Mouse (Mus musculus) right cerebral cortex, postnatal 14 days (tissue): ENCODE measurements at regions not wholly inside any gene's neighbourhood (a gene's known extent, or its start where the extent isn't known, plus 50 kb on each side); places are given as distances from the start of the nearest gene placed in this dataset.
"Not testable (repeated sequence)": the region's sequence is repeated elsewhere in the genome, so short reads cannot be mapped to it uniquely, and the experiment has no call there.

Source experiments
- DNase-seq: peaks from one replicate; pipeline ENCODE4 v3.0.0; 2022

- peak; percentile 8 for DNase-seq
Observed at GRCm38 (mm10) chr19:27694478-27694877, 264.9 kb upstream of the Pum3 start.

- no peak for DNase-seq
Observed at GRCm38 (mm10) chr19:27693706-27694105, 264.1 kb upstream of the Pum3 start.

- DNase-seq = no peak
Observed at GRCm38 (mm10) chr19:27692944-27693343, 263.3 kb upstream of the Pum3 start.

- no peak for DNase-seq
Observed at GRCm38 (mm10) chr19:27683426-27683825, 253.8 kb upstream of the Pum3 start.

- DNase-seq = no peak
Observed at GRCm38 (mm10) chr19:27679427-27679826, 249.8 kb upstream of the Pum3 start.

DNA sequence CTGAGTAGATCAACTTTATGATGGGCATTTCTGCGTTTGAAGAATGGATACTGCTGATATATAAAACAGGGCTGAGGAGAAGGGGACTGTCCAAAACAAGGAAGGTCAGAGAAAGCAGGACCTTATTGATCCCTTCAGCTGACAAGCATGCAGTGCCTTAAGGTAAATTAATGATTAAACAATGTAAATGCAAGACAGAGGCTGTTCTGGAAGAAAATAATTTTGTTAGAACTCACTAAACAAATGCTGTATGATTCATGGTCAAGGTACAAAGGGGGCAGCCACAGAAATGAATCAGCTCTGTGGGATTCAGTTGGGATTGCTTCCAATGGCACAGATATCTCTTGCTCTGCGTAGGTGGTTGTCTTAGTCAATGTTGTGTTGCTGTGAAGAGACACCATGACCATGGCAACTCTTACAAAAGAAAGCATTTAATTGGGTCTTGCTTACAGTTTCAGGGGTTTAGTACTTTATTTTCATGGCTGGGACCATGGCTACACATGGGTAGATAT lies 243.1 kb upstream of the Pum3 start:
- DNase-seq = no peak

DNA sequence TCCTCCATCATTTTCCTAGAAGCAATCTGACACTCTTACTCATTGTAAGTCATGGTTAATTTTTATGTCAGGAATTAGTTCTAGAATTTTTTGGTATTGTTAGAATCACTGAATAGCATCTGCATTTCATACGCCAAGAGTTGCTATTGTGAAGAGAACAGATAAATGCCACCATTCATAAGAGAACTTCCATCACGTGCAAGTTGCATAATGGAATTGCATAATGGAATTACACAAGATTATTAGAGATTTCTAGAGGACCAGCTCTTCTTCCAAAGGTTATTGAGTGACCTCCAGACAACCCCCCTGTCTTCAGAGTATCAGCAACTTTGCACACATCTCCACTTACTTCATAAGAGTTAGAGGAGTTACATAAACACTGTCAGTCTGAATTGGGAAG lies 233.7 kb upstream of the Pum3 start:
- DNase-seq = no peak

DNA sequence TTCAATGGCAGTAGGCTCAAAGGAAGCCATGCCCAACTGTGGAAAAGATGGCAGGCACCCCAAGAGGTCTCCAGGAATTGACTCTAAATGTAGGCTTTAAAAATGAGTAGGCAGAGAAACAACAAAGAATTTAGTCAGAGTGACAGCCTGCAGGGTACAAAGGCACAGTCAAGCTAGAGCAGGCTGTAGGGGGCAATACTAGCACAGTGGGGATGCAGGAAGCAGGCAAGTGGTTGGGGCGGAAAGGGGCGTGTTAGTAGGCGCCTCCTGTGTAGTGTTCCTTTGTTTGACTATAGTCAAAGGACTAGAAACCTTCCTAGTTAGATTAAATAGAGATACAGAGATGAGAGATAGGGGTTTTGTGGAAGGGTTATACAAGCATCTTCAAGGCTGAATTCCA lies 211.4 kb upstream of the Pum3 start:
- DNase-seq = no peak

GRCm38 (mm10) chr19:27633105-27633504 lies 203.5 kb upstream of the Pum3 start:
- no peak for DNase-seq

DNA sequence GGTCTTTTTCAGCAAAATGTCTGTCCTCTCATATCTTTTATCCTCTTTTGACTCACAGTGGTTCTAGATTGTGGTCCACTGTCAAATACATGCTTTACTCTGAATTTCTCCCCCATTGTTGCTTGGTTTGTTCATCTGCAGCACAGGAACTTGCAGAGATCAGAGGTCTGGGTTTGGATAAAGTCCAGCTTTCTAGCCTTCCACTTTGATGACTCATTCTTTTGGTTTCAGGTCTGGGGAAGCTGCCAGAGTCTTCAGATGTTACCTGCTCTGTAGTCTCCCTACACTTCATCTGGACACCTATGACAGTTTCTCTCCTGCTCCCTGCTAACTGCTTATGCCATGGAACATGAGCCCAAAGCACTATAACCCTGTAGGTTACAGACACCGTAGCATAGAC lies 198.0 kb upstream of the Pum3 start:
- DNase-seq = no peak

GRCm38 (mm10) chr19:27617522-27617921 lies 187.9 kb upstream of the Pum3 start:
- no peak for DNase-seq

DNA sequence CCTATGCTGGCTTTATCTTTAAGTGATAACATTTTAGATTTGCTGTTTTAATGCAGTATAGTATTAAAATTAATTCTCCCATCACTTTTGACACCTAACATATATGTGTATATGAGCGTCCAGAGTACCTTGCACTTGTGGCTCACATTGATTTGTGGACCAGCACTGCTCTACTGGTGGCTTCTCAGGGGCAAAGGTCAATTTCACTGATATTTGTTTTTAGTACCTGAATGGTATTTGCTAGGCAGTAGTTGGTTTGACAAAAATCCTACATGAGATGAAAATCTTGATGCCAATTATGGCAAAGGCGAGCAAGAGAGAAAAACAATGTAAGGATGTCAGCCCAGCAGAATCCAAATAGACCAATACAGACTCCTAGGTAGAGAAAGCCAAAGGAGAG lies 177.3 kb upstream of the Pum3 start:
- DNase-seq = no peak

DNA sequence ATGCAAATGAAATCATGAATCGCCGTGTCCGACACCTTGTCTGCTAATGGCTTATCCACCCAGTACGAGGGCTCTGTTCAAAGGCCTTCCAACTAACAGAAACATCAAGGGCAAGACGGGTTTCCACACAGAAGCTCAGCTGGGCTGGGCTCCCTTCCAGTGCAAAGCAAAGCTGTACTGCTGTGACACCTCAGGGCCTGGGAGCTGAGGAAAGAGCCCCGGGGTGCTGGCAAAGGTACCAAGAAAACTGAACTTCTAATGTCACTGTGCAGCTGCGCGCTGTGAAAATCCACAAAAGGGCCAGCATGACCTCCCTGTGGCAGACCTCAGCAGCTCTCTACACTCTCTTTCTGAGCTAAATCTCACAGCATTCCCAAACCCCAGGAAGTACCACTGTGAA lies 173.7 kb upstream of the Pum3 start:
- no peak for DNase-seq

DNA sequence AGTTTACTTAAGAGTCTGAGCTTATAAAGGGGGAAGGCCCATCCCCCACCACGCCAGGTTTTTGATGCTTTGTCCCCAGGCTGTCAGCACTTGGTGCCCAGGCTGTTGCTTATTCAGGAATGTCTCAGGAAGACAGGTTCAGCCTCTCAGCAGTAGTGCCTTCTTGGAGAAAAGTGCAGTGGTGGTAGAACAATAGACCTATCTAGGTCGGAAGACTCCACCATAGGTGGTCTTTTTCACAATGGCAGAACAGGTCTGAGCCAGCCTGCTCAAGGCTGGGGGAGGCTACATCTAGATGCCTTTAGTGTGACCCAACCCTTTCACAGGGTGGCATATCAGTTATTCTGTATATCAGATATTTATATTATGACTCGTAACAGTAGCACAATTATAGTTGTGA lies 171.9 kb upstream of the Pum3 start:
- DNase-seq = no peak

DNA sequence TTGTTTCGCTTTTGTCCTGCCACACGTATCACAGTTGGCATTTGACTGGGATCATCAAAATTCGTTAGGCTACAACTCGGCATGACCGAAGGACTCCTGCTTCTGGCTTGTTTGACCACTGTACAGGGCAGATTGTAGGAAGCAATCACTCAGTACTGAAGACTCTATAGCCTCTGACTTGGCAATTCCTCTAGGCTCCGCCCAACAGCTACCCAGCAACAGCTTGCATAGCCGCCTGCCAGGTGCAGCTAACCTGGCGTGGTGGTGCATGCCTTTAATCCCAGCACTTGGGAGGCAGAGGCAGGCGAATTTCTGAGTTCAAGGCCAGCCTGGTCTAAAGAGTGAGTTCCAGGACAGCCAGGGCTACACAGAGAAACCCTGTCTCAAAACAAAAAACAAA lies 170.8 kb upstream of the Pum3 start:
- not testable (repeated sequence) for DNase-seq

DNA sequence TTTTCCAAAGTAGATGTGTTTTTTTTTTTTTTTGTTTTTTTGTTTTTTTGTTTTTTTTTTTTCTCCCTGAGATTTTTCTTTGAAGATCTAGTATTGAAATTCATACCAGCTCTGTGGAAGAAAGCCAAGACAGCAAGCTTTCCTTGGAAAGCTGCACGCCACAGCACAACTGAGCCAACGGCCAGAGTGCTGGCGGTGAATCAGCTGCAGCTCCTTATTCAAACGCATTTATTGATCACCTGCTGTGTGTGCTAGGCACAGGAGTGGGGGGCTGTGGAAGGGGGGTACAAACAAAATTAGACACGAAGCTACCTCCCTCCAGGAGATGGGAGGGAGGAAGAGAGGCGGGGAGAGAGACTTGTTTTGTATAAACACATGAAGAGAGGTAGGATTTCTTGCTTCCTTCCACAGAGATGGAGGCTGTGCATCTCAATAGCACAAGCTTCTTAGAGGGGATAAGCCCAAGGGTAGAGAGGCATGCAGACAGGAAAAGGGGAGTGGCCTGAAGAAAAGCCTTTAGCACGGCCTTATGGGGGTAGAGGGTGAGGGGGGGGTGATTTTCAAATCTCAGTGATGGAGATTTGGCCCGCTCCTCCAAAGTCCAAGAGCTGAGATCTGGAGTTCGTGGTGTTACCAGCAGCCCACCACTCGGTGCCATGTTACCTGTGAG lies 170.1 kb upstream of the Pum3 start:
- peak; percentile 26 for DNase-seq

DNA sequence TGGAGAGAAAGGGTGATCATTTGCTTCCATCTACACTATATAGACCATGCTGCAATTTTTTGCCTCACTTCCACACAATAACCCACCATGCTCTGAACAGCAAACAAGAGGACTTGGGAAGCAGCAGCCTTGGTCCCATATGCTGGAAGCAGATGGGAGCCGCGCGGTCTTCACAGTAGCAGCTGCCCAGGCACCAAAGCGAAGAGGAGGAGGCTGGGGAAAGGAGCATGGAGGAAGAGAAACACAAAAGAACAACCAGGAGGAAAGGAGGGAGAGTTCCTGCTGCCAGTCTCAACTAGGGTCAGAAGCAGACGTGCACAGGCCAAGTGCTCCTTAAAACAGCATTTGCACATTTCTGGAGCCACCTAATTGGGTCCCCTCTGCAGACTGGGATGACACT lies 168.7 kb upstream of the Pum3 start:
- DNase-seq = peak; percentile 18

DNA sequence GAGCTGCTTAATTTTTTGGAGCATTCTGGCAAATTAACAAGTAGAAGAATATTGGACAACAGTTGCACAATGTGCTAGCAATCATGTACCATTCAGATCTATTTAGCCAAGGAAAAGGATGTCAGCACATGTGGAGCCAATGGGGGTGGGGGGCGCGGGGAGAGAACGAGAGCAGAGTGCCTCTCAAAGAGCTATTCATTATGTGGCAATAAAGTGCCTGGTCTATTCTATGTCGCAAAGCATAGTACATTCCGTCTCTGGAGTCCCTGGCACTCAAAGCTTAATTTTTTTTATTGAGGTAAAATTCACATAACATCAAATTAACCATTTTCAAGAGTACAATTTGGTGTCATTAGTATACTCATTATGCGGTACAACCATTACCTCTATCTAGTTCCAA lies 155.9 kb upstream of the Pum3 start:
- no peak for DNase-seq

DNA sequence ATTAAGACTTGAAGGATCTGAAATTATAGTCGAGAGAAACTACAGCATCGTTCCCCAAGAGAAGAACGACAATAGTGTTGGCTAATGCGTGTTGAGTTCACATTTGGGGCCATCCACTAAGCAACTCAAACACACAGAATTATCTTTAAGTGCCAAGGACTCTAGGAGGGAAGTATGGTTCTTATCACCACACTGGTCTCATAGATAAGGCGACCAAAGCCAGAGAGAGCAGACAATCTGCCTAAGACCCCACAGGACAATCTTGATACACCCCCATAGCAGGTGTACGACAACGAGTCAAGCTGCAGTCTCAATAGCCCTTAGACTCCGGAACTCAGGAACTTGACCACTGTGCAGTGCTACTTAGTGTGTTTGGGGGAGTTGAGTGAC lies 152.5 kb upstream of the Pum3 start:
- no peak for DNase-seq

GRCm38 (mm10) chr19:27581362-27582110 lies 151.9 kb upstream of the Pum3 start:
- DNase-seq = no peak

- DNase-seq = no peak
Observed at GRCm38 (mm10) chr19:27576478-27576877, 146.9 kb upstream of the Pum3 start.

GRCm38 (mm10) chr19:27566929-27567328 lies 137.3 kb upstream of the Pum3 start:
- no peak for DNase-seq

DNA sequence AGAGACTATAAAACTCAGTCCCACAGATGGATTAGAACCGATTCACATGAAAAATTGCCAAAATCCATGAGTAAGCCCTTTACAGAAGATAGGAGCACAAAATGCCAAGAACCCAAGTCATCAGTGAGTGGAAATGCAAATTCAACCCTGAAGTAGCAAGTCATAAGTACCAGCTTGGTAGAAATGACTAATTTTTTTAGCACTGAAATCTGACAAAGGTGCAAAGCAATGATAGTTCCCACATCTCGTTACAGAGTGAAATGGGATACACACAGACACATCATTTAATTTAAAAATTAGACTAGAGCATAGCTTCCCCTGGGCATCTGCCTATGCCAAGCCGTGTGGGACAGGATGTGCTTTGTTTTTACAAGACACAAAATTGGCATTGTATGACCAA lies 136.4 kb upstream of the Pum3 start:
- DNase-seq = no peak

GRCm38 (mm10) chr19:27564086-27564485 lies 134.5 kb upstream of the Pum3 start:
- no peak for DNase-seq

GRCm38 (mm10) chr19:27563592-27563991 lies 134.0 kb upstream of the Pum3 start:
- no peak for DNase-seq
